Mouse (Mus musculus) G1E (cell line): ENCODE results near the gene Chst15.

ENCODE experiments used
- CTCF ChIP-seq: IDR thresholded peaks from 2 replicates; pipeline ENCODE4 v1.5.1; 2012; ENCODE audit warnings: low read depth, low read length, inconsistent platforms, mixed read lengths
- TAL1 ChIP-seq: conservative IDR thresholded peaks from 2 replicates; pipeline ENCODE4 v1.6.1; 2012; ENCODE audit warnings: low read depth, low read length, inconsistent platforms, mixed read lengths

GRCm38 (mm10) chr7:132316101-132317035, 660 bp downstream of the Chst15 start:
- TF ChIP-seq CTCF (no peak), TAL1 (no peak)
